Mouse (Mus musculus): ENCODE data around the gene Acp7. TPM values are rescaled to one million over a fixed set of nuclear protein-coding genes. Genes with fewer than 3 reads are reported as not detected.
A peak's percentile ranks its signal among the peaks of the same experiment; 100 is the strongest.
"Not testable (repeated sequence)": the region's sequence is repeated elsewhere in the genome, so short reads cannot be mapped to it uniquely, and the experiment has no call there.

Acp7 gene
- not detected in 2 replicates for polyA plus RNA-seq (2015; fragmentation: Nextera tagmentation; extraction: Ambion mirVana)

- Histone ChIP-seq H3K9me3 (ENCODE audit: control insufficient read depth) (no peaks in the 10 kb centered on the region), H3K4me1 (replicated peaks; ENCODE audit: control insufficient read depth, insufficient read depth, low read length) (no peaks in the 10 kb centered on the region), H3K4me3 (ENCODE audit: low read depth, low read length) (peak within 1 kb of the TSS; percentile 16; the same call in 1 of the 2 replicates), H3K36me3 (ENCODE audit: control insufficient read depth, insufficient read depth) (no peaks in the 10 kb centered on the region), H3K27ac (ENCODE audit: low read depth, low read length) (no peak within 1 kb of the TSS), H3K9ac (ENCODE audit: low read depth, low read length) (no peak within 1 kb of the TSS), H3K27me3 (replicated peaks; ENCODE audit: control insufficient read depth, insufficient read depth, low read length) (peaks cover 26% of the 10 kb centered on the region), H3K4me2 (replicated peaks; ENCODE audit: low read depth) (peak within 1 kb of the TSS; percentile 30)
- no peak for TF ChIP-seq CTCF (IDR thresholded peaks at IDR 0.05; ENCODE audit: low read depth)
- no peak for ATAC-seq
- 32% methylated on average over 10 of the region's 10 CpGs for WGBS
These were observed at the start of gene Acp7 for GRCm38 (mm10) chr7:28631073-28631472. TSS of gene Acp7 (minus strand) at chr7:28631332.

GRCm38 (mm10) chr7:28677624-28678023, 46.5 kb upstream of the Acp7 start:
- no peak overlapping the region for H3K27ac ChIP-seq (ENCODE audit: low read depth, low read length)
- H3K36me3 ChIP-seq (ENCODE audit: control insufficient read depth, insufficient read depth): no peaks in the 10 kb centered on the region
- no peak overlapping the region for H3K9ac ChIP-seq (ENCODE audit: low read depth, low read length)
- no peaks in the 10 kb centered on the region for H3K9me3 ChIP-seq (ENCODE audit: control insufficient read depth)
- ATAC-seq: no peak
- no peaks in the 10 kb centered on the region for H3K4me1 ChIP-seq (replicated peaks; ENCODE audit: control insufficient read depth, insufficient read depth, low read length)
- no peak overlapping the region for H3K4me2 ChIP-seq (replicated peaks; ENCODE audit: low read depth)
- no peak overlapping the region for H3K4me3 ChIP-seq (ENCODE audit: low read depth, low read length)
- no peak for TF ChIP-seq CTCF (IDR thresholded peaks at IDR 0.05; ENCODE audit: low read depth)
- H3K27me3 ChIP-seq (replicated peaks; ENCODE audit: control insufficient read depth, insufficient read depth, low read length): no peaks in the 10 kb centered on the region
- 88% methylated on average over 8 of the region's 8 CpGs for WGBS

DNA sequence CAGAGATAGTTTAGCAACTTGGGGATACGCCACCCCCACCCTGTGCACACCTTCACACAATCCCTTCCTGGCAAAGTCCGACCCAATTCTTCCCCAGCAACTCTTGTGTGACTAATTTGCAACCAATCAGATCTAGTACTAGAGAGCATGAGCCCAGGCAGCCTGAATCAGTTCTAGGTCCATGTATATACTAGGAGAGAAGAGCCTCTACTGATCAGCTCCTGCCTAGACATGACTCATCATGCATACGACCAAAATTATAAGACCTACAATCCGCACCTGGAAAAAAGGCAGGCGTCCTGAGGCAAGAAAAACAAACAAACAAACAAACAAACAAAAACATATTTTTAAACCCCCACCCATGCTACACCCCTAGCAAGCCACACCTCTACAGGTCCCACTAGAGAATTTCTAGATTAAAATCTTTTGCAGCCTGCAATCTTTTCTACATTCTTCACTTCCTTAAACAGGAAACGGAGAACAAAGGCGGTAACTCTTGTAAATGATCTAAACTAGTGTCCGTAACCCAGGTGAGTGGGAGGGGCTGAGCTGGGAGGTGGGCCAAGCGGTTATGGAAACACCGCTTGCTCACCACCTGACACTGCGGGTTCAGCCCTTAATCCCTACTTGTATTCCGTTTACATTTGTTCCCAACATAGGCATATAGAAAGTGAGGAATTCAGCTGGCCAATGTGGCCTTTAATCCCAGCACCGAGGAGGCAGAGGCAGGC, 45.8 kb upstream of the Acp7 start:
- no peak for ATAC-seq
- no peaks in the 10 kb centered on the region for H3K36me3 ChIP-seq (ENCODE audit: control insufficient read depth, insufficient read depth)
- no peak overlapping the region for H3K27ac ChIP-seq (ENCODE audit: low read depth, low read length)
- H3K4me1 ChIP-seq (replicated peaks; ENCODE audit: control insufficient read depth, insufficient read depth, low read length): no peaks in the 10 kb centered on the region
- H3K4me2 ChIP-seq (replicated peaks; ENCODE audit: low read depth): no peak overlapping the region
- no peaks in the 10 kb centered on the region for H3K9me3 ChIP-seq (ENCODE audit: control insufficient read depth)
- no peaks in the 10 kb centered on the region for H3K27me3 ChIP-seq (replicated peaks; ENCODE audit: control insufficient read depth, insufficient read depth, low read length)
- no peak overlapping the region for H3K4me3 ChIP-seq (ENCODE audit: low read depth, low read length)
- no peak for TF ChIP-seq CTCF (IDR thresholded peaks at IDR 0.05; ENCODE audit: low read depth)
- H3K9ac ChIP-seq (ENCODE audit: low read depth, low read length): no peak overlapping the region
- 75% methylated on average over 13 of the region's 13 CpGs for WGBS

- WGBS: 43% methylated on average over 11 of the region's 11 CpGs
- Histone ChIP-seq H3K4me3 (ENCODE audit: low read depth, low read length) (no peak overlapping the region), H3K4me1 (replicated peaks; ENCODE audit: control insufficient read depth, insufficient read depth, low read length) (no peaks in the 10 kb centered on the region), H3K4me2 (replicated peaks; ENCODE audit: low read depth) (no peak overlapping the region), H3K36me3 (ENCODE audit: control insufficient read depth, insufficient read depth) (no peaks in the 10 kb centered on the region), H3K9ac (ENCODE audit: low read depth, low read length) (no peak overlapping the region), H3K27ac (ENCODE audit: low read depth, low read length) (no peak overlapping the region), H3K27me3 (replicated peaks; ENCODE audit: control insufficient read depth, insufficient read depth, low read length) (no peaks in the 10 kb centered on the region), H3K9me3 (ENCODE audit: control insufficient read depth) (no peaks in the 10 kb centered on the region)
- ATAC-seq: no peak
- peak; percentile 67 for TF ChIP-seq CTCF (IDR thresholded peaks at IDR 0.05; ENCODE audit: low read depth)
These were observed 44.6 kb upstream of the Acp7 start for GRCm38 (mm10) chr7:28675746-28676145.

DNA sequence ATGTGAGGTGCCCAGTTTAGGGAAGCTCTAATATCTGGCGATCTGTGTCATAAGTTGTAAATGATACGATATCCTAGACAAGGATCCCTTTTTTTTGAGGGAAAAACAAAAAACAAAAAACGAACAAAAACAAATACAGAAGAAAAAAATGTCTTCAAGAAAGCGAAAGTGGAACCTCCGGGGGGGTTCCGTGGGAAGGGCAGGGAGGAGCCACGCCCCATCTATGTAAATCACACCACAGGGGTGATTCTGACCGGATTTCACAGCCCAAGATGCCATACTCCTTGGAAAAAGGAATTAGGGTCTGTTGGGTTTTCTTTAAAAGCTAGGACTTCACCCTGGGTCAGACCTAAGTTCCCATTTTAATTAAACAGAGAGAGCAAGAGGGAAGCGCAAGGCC, 43.9 kb upstream of the Acp7 start:
- WGBS: 75% methylated on average over 9 of the region's 9 CpGs
- Histone ChIP-seq H3K9ac (ENCODE audit: low read depth, low read length) (no peak overlapping the region), H3K4me2 (replicated peaks; ENCODE audit: low read depth) (no peak overlapping the region), H3K27me3 (replicated peaks; ENCODE audit: control insufficient read depth, insufficient read depth, low read length) (no peaks in the 10 kb centered on the region), H3K4me1 (replicated peaks; ENCODE audit: control insufficient read depth, insufficient read depth, low read length) (no peaks in the 10 kb centered on the region), H3K4me3 (ENCODE audit: low read depth, low read length) (no peak overlapping the region), H3K36me3 (ENCODE audit: control insufficient read depth, insufficient read depth) (no peaks in the 10 kb centered on the region), H3K9me3 (ENCODE audit: control insufficient read depth) (no peaks in the 10 kb centered on the region), H3K27ac (ENCODE audit: low read depth, low read length) (no peak overlapping the region)
- ATAC-seq: no peak
- no peak for TF ChIP-seq CTCF (IDR thresholded peaks at IDR 0.05; ENCODE audit: low read depth)

GRCm38 (mm10) chr7:28672786-28673185, 41.7 kb upstream of the Acp7 start:
- not testable (repeated sequence) for H3K4me1 ChIP-seq (replicated peaks; ENCODE audit: control insufficient read depth, insufficient read depth, low read length); H3K27ac ChIP-seq (ENCODE audit: low read depth, low read length); H3K9ac ChIP-seq (ENCODE audit: low read depth, low read length); H3K4me2 ChIP-seq (replicated peaks; ENCODE audit: low read depth); ATAC-seq; H3K27me3 ChIP-seq (replicated peaks; ENCODE audit: control insufficient read depth, insufficient read depth, low read length); H3K36me3 ChIP-seq (ENCODE audit: control insufficient read depth, insufficient read depth); H3K4me3 ChIP-seq (ENCODE audit: low read depth, low read length); H3K9me3 ChIP-seq (ENCODE audit: control insufficient read depth)
- whole genome bisulfite sequencing: 66% methylated on average over 5 of the region's 5 CpGs

Measured in intestine, postnatal 0 days (tissue).